Mouse (Mus musculus): Measurements from ENCODE around the gene Palld. TPM values are rescaled to one million over a fixed set of nuclear protein-coding genes. Genes with fewer than 3 reads are reported as not detected.

The Palld gene
- polyA plus RNA-seq, 1 experiment from 2014 or later, result 70.4 TPM

DNA sequence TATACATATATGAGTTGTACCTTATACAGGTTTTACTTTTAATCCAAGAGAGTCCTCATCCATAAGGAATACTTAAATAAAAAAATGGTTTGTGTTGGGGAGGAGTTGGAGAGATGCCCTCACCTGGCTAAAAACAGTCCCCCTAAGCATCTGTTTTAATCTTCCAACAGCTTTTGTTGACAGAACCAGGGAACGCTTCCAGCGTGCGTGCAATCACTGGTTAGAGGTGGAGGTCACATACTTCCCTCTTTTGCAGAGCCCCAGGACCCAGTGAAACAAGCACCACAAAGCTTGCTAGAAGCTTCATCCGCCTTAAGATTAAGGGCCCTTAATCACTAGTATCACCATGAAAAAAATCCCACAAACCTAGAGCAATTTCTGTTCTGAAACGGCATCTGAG lies 365.0 kb downstream of the Palld start:
- Histone ChIP-seq H3K27ac (ENCODE audit: low read length) (no peak overlapping the region), H3K4me1 (ENCODE audit: control insufficient read depth, insufficient read depth, low read length) (no peaks in the 10 kb centered on the region), H3K9ac (ENCODE audit: low read depth, low read length) (no peak overlapping the region), H3K9me3 (ENCODE audit: control insufficient read depth, low read length) (no peaks in the 10 kb centered on the region), H3K27me3 (replicated peaks; ENCODE audit: control insufficient read depth, insufficient read depth, low read length) (no peaks in the 10 kb centered on the region), H3K4me2 (ENCODE audit: low read depth, low read length) (no peak overlapping the region), H3K4me3 (ENCODE audit: low read length) (no peak overlapping the region), H3K36me3 (ENCODE audit: control insufficient read depth, insufficient read depth, low read length) (peaks cover 7% of the 10 kb centered on the region; the same call in 1 of the 2 replicates)
- ATAC-seq, result no peak
- 84% methylated on average over 5 of the region's 5 CpGs for WGBS

DNA sequence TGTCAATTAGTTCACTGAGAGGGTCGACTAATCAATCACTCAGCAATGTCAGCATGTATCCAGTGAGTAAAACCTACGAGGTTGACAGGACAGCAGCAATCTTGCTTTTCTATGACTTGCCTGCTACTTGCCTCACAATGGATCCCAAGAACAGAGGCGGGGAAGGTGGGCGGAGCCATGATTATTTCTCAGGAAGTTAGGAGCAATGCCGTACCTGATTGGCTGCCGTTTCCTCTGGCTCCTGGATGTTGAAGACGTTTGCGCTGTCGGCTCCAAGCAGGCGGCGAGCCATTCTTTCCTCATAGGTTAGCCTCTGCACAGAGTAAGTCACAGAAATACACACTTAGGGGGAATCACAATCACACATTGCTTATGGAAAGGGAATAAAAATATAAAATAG lies 367.0 kb downstream of the Palld start:
- H3K4me2 ChIP-seq (ENCODE audit: low read depth, low read length), result no peak overlapping the region
- H3K27me3 ChIP-seq (replicated peaks; ENCODE audit: control insufficient read depth, insufficient read depth, low read length), result no peaks in the 10 kb centered on the region
- 79% methylated on average over 11 of the region's 11 CpGs for WGBS
- no peak overlapping the region for H3K4me3 ChIP-seq (ENCODE audit: low read length)
- peaks cover 7% of the 10 kb centered on the region; the same call in 1 of the 2 replicates for H3K36me3 ChIP-seq (ENCODE audit: control insufficient read depth, insufficient read depth, low read length)
- H3K9me3 ChIP-seq (ENCODE audit: control insufficient read depth, low read length), result no peaks in the 10 kb centered on the region
- no peak overlapping the region for H3K27ac ChIP-seq (ENCODE audit: low read length)
- H3K4me1 ChIP-seq (ENCODE audit: control insufficient read depth, insufficient read depth, low read length), result no peaks in the 10 kb centered on the region
- no peak overlapping the region for H3K9ac ChIP-seq (ENCODE audit: low read depth, low read length)
- no peak for ATAC-seq

DNA sequence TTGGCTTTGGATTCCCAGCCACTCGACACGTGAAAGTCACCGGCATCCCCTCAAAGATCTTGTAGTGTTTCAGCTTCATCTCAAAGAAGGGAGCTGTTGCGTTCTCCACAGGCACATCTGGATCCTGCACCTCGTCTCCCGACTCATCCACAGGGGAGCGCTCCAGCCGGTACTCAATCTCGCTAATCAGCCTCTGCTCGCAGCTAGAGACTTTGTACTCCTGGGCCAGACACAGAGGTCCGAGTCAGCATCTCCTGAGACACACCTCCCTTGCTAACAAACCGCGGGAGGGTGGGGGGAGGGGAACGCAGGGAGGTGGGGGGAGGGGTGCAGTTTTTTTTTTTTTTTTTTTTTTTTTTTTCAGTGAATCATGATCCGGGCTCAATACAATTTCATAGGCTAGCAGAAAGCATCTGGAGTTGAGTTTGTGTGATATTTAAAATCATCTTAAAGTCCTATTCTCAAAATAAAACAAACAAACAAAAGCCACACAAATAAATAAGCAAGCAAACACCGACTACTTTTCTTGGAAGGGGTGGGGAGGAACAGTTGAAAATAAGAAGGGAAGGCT lies 369.0 kb downstream of the Palld start:
- WGBS, result 51% methylated on average over 16 of the region's 16 CpGs
- Histone ChIP-seq H3K4me2 (ENCODE audit: low read depth, low read length) (no peak overlapping the region), H3K4me1 (ENCODE audit: control insufficient read depth, insufficient read depth, low read length) (no peaks in the 10 kb centered on the region), H3K36me3 (ENCODE audit: control insufficient read depth, insufficient read depth, low read length) (peaks cover 4% of the 10 kb centered on the region; the same call in 1 of the 2 replicates), H3K9me3 (ENCODE audit: control insufficient read depth, low read length) (no peaks in the 10 kb centered on the region), H3K4me3 (ENCODE audit: low read length) (no peak overlapping the region), H3K9ac (ENCODE audit: low read depth, low read length) (no peak overlapping the region), H3K27ac (ENCODE audit: low read length) (no peak overlapping the region), H3K27me3 (replicated peaks; ENCODE audit: control insufficient read depth, insufficient read depth, low read length) (no peaks in the 10 kb centered on the region)
- peak; percentile 56; the same call in 1 of the 2 replicates for ATAC-seq

DNA sequence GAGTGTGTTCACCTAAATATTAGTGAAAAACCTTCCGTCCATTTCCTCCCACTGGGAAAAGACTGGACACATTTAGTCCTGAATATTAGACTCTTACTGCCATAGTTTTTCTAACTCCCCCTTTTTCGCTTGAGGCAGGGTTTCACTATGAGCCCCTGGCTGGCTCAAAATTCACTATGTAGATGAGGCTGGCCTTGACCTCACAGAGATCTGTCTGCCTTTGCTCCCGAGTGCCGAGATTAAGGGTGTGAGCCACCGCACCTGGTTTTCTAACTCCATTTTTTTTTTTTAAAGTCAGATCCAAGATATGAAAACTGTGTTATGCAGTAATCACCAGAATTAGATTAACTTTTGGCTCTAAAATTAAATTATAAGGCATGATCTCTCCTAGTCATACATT lies 369.7 kb downstream of the Palld start:
- WGBS, result 84% methylated on average over 5 of the region's 5 CpGs
- H3K4me2 ChIP-seq (ENCODE audit: low read depth, low read length), result no peak overlapping the region
- no peak overlapping the region for H3K4me3 ChIP-seq (ENCODE audit: low read length)
- H3K36me3 ChIP-seq (ENCODE audit: control insufficient read depth, insufficient read depth, low read length), result peaks cover 3% of the 10 kb centered on the region; the same call in 1 of the 2 replicates
- H3K27ac ChIP-seq (ENCODE audit: low read length), result no peak overlapping the region
- ATAC-seq, result no peak
- H3K9me3 ChIP-seq (ENCODE audit: control insufficient read depth, low read length), result no peaks in the 10 kb centered on the region
- H3K9ac ChIP-seq (ENCODE audit: low read depth, low read length), result no peak overlapping the region
- H3K27me3 ChIP-seq (replicated peaks; ENCODE audit: control insufficient read depth, insufficient read depth, low read length), result no peaks in the 10 kb centered on the region
- H3K4me1 ChIP-seq (ENCODE audit: control insufficient read depth, insufficient read depth, low read length), result 0 out of 2 replicates have a peak, but pooled peaks cover 2% of the 10 kb centered on the region

DNA sequence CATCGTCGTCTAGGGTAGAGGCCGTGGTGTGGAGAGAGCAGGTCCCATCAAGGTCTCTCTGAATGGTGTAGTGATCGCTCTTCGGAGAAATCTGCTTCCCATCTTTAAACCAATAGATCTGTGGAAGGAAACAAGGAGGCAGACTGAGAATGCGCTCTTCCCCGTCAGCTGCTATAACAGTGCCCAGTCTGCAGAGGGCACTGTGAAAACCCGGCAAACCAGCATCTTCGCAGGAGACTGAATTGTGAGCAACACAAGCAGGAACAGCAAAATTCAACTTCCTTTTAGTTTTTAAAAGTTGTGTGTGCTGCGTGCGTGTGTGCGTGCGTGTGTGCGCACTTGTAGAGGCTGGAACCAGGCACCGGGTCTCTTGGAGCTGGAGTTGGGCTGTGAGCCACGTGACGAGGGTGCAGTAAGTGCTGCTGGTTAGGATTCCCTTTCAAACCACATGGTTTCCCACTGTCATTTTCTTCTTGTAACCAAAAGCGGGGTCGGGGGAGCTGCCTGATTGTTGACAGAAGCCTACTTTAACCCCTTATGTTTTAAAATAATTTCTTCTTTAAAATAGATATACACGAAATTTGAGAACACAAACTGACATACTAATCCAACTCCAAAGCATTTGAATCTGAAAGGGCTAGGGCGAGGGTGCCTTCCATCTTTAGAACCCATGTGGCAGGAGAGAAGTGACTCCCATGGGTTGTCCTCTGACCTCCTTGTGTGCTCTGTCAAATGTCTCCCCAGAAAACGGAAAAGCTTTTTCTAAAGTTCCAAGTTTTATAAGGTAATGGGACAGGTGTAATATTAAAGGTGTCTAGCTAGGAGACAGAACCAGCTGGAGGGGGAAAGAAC lies 370.3 kb downstream of the Palld start:
- Histone ChIP-seq H3K4me3 (ENCODE audit: low read length) (no peak overlapping the region), H3K9me3 (ENCODE audit: control insufficient read depth, low read length) (no peaks in the 10 kb centered on the region), H3K27me3 (replicated peaks; ENCODE audit: control insufficient read depth, insufficient read depth, low read length) (no peaks in the 10 kb centered on the region), H3K27ac (ENCODE audit: low read length) (no peak overlapping the region), H3K4me2 (ENCODE audit: low read depth, low read length) (no peak overlapping the region), H3K36me3 (ENCODE audit: control insufficient read depth, insufficient read depth, low read length) (peaks cover 3% of the 10 kb centered on the region; the same call in 1 of the 2 replicates), H3K9ac (ENCODE audit: low read depth, low read length) (no peak overlapping the region), H3K4me1 (ENCODE audit: control insufficient read depth, insufficient read depth, low read length) (0 out of 2 replicates have a peak, but pooled peaks cover 2% of the 10 kb centered on the region)
- WGBS, result 73% methylated on average over 22 of the region's 22 CpGs
- no peak for ATAC-seq

DNA sequence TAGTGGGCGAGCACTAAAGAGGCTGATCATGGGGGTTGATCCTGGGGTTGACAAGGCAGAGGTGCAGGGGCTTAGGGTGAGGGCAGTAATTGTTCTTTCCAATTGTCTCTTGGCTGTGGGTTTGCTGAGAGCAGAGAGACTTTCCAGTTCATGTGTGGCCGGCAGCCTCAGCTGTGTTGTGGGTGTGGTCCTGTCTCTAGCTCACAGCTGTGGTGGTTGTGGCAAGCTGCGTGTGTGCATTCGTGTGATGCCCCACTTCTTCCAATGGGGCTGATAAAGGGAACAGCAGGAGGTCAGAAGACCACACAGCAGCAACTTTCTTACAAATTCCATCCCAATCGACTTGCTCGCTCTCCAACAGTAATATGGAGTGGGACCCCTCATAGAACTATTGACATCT lies 373.8 kb downstream of the Palld start:
- Histone ChIP-seq H3K9me3 (ENCODE audit: control insufficient read depth, low read length) (no peaks in the 10 kb centered on the region), H3K27me3 (replicated peaks; ENCODE audit: control insufficient read depth, insufficient read depth, low read length) (no peaks in the 10 kb centered on the region), H3K27ac (ENCODE audit: low read length) (no peak overlapping the region), H3K36me3 (ENCODE audit: control insufficient read depth, insufficient read depth, low read length) (0 out of 2 replicates have a peak, but pooled peaks cover 7% of the 10 kb centered on the region), H3K4me3 (ENCODE audit: low read length) (no peak overlapping the region), H3K4me1 (ENCODE audit: control insufficient read depth, insufficient read depth, low read length) (0 out of 2 replicates have a peak, but pooled peaks cover 2% of the 10 kb centered on the region), H3K4me2 (ENCODE audit: low read depth, low read length) (no peak overlapping the region), H3K9ac (ENCODE audit: low read depth, low read length) (no peak overlapping the region)
- 67% methylated on average over 6 of the region's 6 CpGs for WGBS
- ATAC-seq, result peak; percentile 25; the same call in 1 of the 2 replicates

DNA sequence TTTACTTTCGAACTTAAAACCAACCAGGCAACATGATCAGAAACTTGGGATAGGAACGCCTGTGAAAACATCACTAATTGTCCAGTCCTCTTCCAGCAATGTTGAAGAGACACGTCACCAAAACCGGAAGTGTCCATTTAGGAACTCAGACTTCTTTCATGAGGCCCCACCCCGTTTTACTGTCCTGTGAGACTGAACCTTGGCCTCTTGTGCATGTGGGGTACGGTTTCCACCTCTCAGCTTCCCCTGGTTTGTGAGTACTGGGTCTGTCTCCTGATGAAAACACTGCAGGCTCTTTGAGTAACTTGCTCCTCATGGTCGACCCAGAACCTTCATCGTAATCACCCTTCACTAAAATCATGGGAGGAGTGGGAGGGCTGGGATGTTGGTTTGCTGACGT lies 374.3 kb downstream of the Palld start:
- WGBS, result 77% methylated on average over 9 of the region's 9 CpGs
- Histone ChIP-seq H3K4me3 (ENCODE audit: low read length) (no peak overlapping the region), H3K36me3 (ENCODE audit: control insufficient read depth, insufficient read depth, low read length) (0 out of 2 replicates have a peak, but pooled peaks cover 7% of the 10 kb centered on the region), H3K27ac (ENCODE audit: low read length) (no peak overlapping the region), H3K9ac (ENCODE audit: low read depth, low read length) (no peak overlapping the region), H3K4me2 (ENCODE audit: low read depth, low read length) (no peak overlapping the region), H3K4me1 (ENCODE audit: control insufficient read depth, insufficient read depth, low read length) (0 out of 2 replicates have a peak, but pooled peaks cover 2% of the 10 kb centered on the region), H3K9me3 (ENCODE audit: control insufficient read depth, low read length) (no peaks in the 10 kb centered on the region), H3K27me3 (replicated peaks; ENCODE audit: control insufficient read depth, insufficient read depth, low read length) (no peaks in the 10 kb centered on the region)
- peak; percentile 66; the same call in 1 of the 2 replicates for ATAC-seq

DNA sequence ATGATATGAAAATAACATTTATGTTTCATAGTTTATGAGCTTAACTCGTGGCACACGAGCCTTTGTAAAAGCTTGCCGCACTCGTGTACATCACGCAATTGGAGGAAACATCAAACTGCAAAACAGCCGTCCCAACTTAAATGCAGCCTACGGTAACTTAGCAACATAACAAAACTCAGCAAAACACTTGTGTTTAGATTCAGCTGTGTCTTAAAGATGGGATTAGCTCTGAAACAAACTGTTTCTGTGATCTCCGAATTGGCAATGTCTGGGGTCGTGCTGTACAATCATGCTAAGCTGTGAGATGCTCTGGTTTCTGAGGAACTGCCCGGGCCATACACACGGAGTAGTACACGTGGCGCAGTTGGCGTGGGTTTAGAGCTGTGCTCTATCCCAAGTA lies 375.5 kb downstream of the Palld start:
- ATAC-seq, result no peak
- no peaks in the 10 kb centered on the region for H3K27me3 ChIP-seq (replicated peaks; ENCODE audit: control insufficient read depth, insufficient read depth, low read length)
- 0 out of 2 replicates have a peak, but pooled peaks cover 2% of the 10 kb centered on the region for H3K4me1 ChIP-seq (ENCODE audit: control insufficient read depth, insufficient read depth, low read length)
- no peak overlapping the region for H3K9ac ChIP-seq (ENCODE audit: low read depth, low read length)
- no peak overlapping the region for H3K4me2 ChIP-seq (ENCODE audit: low read depth, low read length)
- H3K4me3 ChIP-seq (ENCODE audit: low read length), result no peak overlapping the region
- H3K27ac ChIP-seq (ENCODE audit: low read length), result no peak overlapping the region
- 77% methylated on average over 14 of the region's 14 CpGs for WGBS
- H3K36me3 ChIP-seq (ENCODE audit: control insufficient read depth, insufficient read depth, low read length), result peaks cover 13% of the 10 kb centered on the region; the same call in 1 of the 2 replicates
- H3K9me3 ChIP-seq (ENCODE audit: control insufficient read depth, low read length), result no peaks in the 10 kb centered on the region

DNA sequence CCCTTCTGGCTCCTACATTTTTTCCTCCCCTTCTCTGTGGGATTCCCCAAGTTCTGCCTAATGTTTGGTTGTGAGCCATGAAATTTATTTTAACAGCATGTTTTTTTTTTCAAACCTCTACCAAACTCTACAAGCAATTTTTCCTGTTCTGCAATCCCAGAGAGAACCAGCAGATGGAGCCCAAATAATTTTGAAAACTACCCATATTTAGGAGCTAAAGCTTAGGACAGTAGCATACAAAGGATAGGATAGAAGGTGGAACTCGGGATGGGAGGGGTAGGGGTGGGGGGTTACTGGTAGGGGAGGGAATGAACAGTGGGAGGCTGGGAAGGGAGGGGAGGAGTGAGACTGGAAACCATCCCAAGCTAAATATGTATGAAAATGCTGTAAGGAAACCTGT lies 380.4 kb downstream of the Palld start:
- no peak for ATAC-seq
- 12% methylated on average over 1 of the region's 1 CpGs for WGBS
- Histone ChIP-seq H3K4me1 (ENCODE audit: control insufficient read depth, insufficient read depth, low read length) (no peaks in the 10 kb centered on the region), H3K27ac (ENCODE audit: low read length) (no peak overlapping the region), H3K9ac (ENCODE audit: low read depth, low read length) (no peak overlapping the region), H3K4me2 (ENCODE audit: low read depth, low read length) (no peak overlapping the region), H3K36me3 (ENCODE audit: control insufficient read depth, insufficient read depth, low read length) (peaks cover 13% of the 10 kb centered on the region; the same call in 1 of the 2 replicates), H3K4me3 (ENCODE audit: low read length) (no peak overlapping the region), H3K27me3 (replicated peaks; ENCODE audit: control insufficient read depth, insufficient read depth, low read length) (no peaks in the 10 kb centered on the region), H3K9me3 (ENCODE audit: control insufficient read depth, low read length) (no peaks in the 10 kb centered on the region)
